Mouse (Mus musculus): ENCODE data around the gene Gja1.
A peak's percentile ranks its signal among the peaks of the same experiment; 100 is the strongest.

DNA sequence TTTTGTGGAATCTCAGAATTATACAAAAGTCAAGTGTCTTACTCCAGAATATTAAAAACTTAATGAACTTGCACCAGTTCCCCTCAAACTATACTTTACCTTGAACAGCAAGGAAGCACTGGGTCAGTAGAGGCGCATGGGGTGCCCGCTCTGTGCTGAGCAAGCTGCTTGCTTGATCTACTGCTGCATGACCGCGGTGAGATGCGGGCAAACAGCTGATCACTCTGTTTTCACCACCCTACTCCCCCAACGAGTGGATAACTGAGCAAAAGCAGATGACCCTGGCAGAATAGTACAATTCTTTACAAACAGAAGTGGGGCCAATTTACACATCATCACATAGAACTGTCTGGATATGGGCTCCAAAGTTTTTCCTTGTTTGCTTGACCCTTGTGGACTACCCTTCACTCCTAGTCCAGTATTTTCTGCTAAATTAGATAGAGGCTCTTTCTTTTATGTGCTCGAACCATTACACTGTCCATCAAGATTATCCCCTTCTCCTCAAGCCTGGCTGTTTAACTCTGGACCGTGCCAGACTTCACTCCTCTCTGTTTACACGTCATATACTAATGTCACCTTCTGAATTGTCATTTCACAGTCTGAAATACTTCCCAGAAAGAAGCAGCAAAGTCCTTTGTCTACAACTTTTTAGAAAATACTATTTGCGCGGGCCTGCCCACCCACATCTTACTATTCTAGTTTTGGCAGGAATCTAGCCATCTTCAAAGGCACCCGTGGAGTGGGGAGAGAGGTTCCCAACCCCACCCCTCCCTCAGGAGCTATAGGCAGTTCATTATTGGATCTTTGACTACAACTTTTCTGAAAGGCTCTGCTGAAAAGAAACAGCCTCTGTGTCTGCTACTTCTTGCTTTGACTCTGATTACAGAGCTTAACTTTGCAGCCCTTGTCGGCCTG, 8.3 kb downstream of the Gja1 start:
- TF ChIP-seq EP300 (IDR thresholded peaks at IDR 0.05; ENCODE audit: insufficient read depth, low read depth, low read length) (0 out of 2 replicates have a peak, but pooled peaks have one; percentile 39), POLR2A (IDR thresholded peaks at IDR 0.05; ENCODE audit: insufficient read depth, low read depth, low read length) (0 out of 2 replicates have a peak, but pooled peaks have one; percentile 17)
